Mouse (Mus musculus) kidney, embryonic 16.5 days (tissue): Measurements from ENCODE around the gene Sema3g. TPM values are rescaled to one million over a fixed set of nuclear protein-coding genes. Genes with fewer than 3 reads are reported as not detected.

Experiments used
- ATAC-seq: fragments of 200-750 bp; cut with Nextera tagmentation; 2 replicates; pipeline ENCODE4 v1.8.0; 2017; ENCODE audit warnings: moderate TSS enrichment; ENCODE audit not compliant: low FRiP score, low TSS enrichment
- H3K27ac ChIP-seq: fragments of 300-500 bp; sonication (generic); 2 replicates; pipeline ENCODE4 v1.5.1; 2014; ENCODE audit warnings: low read length
- H3K27me3 ChIP-seq: fragments of 300-500 bp; sonication (generic); 2 replicates; pipeline ENCODE4 v1.6.1; 2014; ENCODE audit warnings: low read length, control low read depth, mixed read lengths; ENCODE audit not compliant: insufficient read depth
- H3K36me3 ChIP-seq: fragments of 300-500 bp; sonication (generic); 2 replicates; pipeline ENCODE4 v1.6.1; 2014; ENCODE audit warnings: low read length, control low read depth, mixed read lengths; ENCODE audit not compliant: insufficient read depth
- H3K4me1 ChIP-seq: fragments of 300-500 bp; sonication (generic); 2 replicates; pipeline ENCODE4 v1.6.1; 2014; ENCODE audit warnings: low read length, control low read depth, mixed read lengths; ENCODE audit not compliant: insufficient read depth
- H3K4me2 ChIP-seq: fragments of 300-500 bp; sonication (generic); replicated peaks from 2 replicates; pipeline ENCODE4 v1.6.1; 2014; ENCODE audit warnings: low read depth, low read length
- H3K4me3 ChIP-seq: fragments of 300-500 bp; sonication (generic); 2 replicates; pipeline ENCODE4 v1.5.1; 2014; ENCODE audit warnings: mild to moderate bottlenecking, low read length
- H3K9ac ChIP-seq: fragments of 300-500 bp; sonication (generic); replicated peaks from 2 replicates; pipeline ENCODE4 v1.6.1; 2014; ENCODE audit warnings: low read length
- H3K9me3 ChIP-seq: fragments of 300-500 bp; sonication (generic); 2 replicates; pipeline ENCODE4 v1.6.1; 2016; ENCODE audit warnings: low read length, control low read depth
- WGBS: fragments of 180-500 bp; shearing (Covaris S2); extraction: QIAGEN DNeasy Blood & Tissue Kit; methylation state at CpG from one replicate; pipeline ENCODE4 v1.1.7; 2014; 5-methylcytosine and 5-hydroxymethylcytosine counted together
- polyA plus RNA-seq: library from polyadenylated mRNA; unstranded; fragments of >200 nt; fragmentation: Nextera tagmentation; extraction: Ambion mirVana; gene quantifications from 2 replicates; pipeline ENCODE4 v1.2.1, GENCODE M21; 2015

Gene Sema3g
- polyA plus RNA-seq, result 5.3 and 5.4 TPM in 2 replicates

GRCm38 (mm10) chr14:31217666-31218065, at the start of gene Sema3g:
Sema3g (plus strand) TSS chr14:31217860.
- Histone ChIP-seq H3K27ac (peak within 1 kb of the TSS; percentile 38; the same call in 1 of the 2 replicates), H3K9ac (peak within 1 kb of the TSS; percentile 56)
- ATAC-seq, result peak; percentile 87

GRCm38 (mm10) chr14:31168425-31168824, 49.2 kb upstream of the Sema3g start, which contains the start of gene Stab1:
Stab1 (minus strand) TSS chr14:31168641.
- H3K4me3 ChIP-seq, result peak within 1 kb of the TSS; percentile 29
- 0 out of 2 replicates have a peak within 1 kb of the TSS, but pooled peaks have one; percentile 19 for H3K27ac ChIP-seq
- ATAC-seq, result no peak
- H3K4me2 ChIP-seq, result peak within 1 kb of the TSS; percentile 44
- no peaks in the 10 kb centered on the region for H3K9me3 ChIP-seq
- peak within 1 kb of the TSS; percentile 40; the same call in 1 of the 2 replicates for H3K9ac ChIP-seq
- H3K36me3 ChIP-seq, result peaks cover 36% of the 10 kb centered on the region
- 21% methylated on average over 10 of the region's 10 CpGs for WGBS
- H3K27me3 ChIP-seq, result no peaks in the 10 kb centered on the region
- H3K4me1 ChIP-seq, result peaks cover 21% of the 10 kb centered on the region

More at GRCm38 (mm10) chr14:31217666-31218065, at the start of gene Sema3g:
- no peaks in the 10 kb centered on the region for H3K9me3 ChIP-seq
- WGBS, result 8% methylated on average over 11 of the region's 11 CpGs
- no peaks in the 10 kb centered on the region for H3K36me3 ChIP-seq
- no peaks in the 10 kb centered on the region for H3K27me3 ChIP-seq
- peak within 1 kb of the TSS; percentile 40 for H3K4me2 ChIP-seq
- peaks cover 11% of the 10 kb centered on the region; the same call in 1 of the 2 replicates for H3K4me1 ChIP-seq
- H3K4me3 ChIP-seq, result peak within 1 kb of the TSS; percentile 29

- Histone ChIP-seq H3K4me1 (peaks cover 21% of the 10 kb centered on the region), H3K9ac (no peak overlapping the region), H3K27me3 (no peaks in the 10 kb centered on the region), H3K27ac (no peak overlapping the region), H3K9me3 (no peaks in the 10 kb centered on the region), H3K4me3 (no peak overlapping the region), H3K4me2 (no peak overlapping the region), H3K36me3 (peaks cover 47% of the 10 kb centered on the region)
- 71% methylated on average over 6 of the region's 6 CpGs for WGBS
- ATAC-seq, result no peak
Measured at GRCm38 (mm10) chr14:31169508-31169907, 48.2 kb upstream of the Sema3g start.

- Histone ChIP-seq H3K27ac (no peak overlapping the region), H3K4me2 (no peak overlapping the region), H3K9ac (no peak overlapping the region), H3K27me3 (no peaks in the 10 kb centered on the region), H3K4me1 (peaks cover 10% of the 10 kb centered on the region), H3K36me3 (peaks cover 62% of the 10 kb centered on the region), H3K9me3 (no peaks in the 10 kb centered on the region), H3K4me3 (no peak overlapping the region)
- no peak for ATAC-seq
- 87% methylated on average over 13 of the region's 13 CpGs for WGBS
Measured at GRCm38 (mm10) chr14:31170963-31171362, 46.7 kb upstream of the Sema3g start.

- peaks cover 6% of the 10 kb centered on the region for H3K4me1 ChIP-seq
- no peak overlapping the region for H3K9ac ChIP-seq
- no peak for ATAC-seq
- H3K4me2 ChIP-seq, result no peak overlapping the region
- H3K27me3 ChIP-seq, result no peaks in the 10 kb centered on the region
- no peak overlapping the region for H3K27ac ChIP-seq
- peaks cover 66% of the 10 kb centered on the region for H3K36me3 ChIP-seq
- no peak overlapping the region for H3K4me3 ChIP-seq
- H3K9me3 ChIP-seq, result no peaks in the 10 kb centered on the region
- WGBS, result 91% methylated on average over 11 of the region's 11 CpGs
Measured at GRCm38 (mm10) chr14:31171386-31171785, 46.3 kb upstream of the Sema3g start.

GRCm38 (mm10) chr14:31171821-31172220, 45.8 kb upstream of the Sema3g start:
- ATAC-seq, result no peak
- Histone ChIP-seq H3K27ac (no peak overlapping the region), H3K4me3 (no peak overlapping the region), H3K27me3 (no peaks in the 10 kb centered on the region), H3K36me3 (peaks cover 70% of the 10 kb centered on the region), H3K9me3 (no peaks in the 10 kb centered on the region), H3K4me1 (peaks cover 2% of the 10 kb centered on the region), H3K4me2 (no peak overlapping the region), H3K9ac (no peak overlapping the region)
- 96% methylated on average over 15 of the region's 15 CpGs for WGBS

GRCm38 (mm10) chr14:31172781-31173455, 44.7 kb upstream of the Sema3g start:
- no peak overlapping the region for H3K4me3 ChIP-seq
- 75% methylated on average over 18 of the region's 18 CpGs for WGBS
- H3K9me3 ChIP-seq, result no peaks in the 10 kb centered on the region
- H3K27ac ChIP-seq, result no peak overlapping the region; the same call in 1 of the 2 replicates
- 0 out of 2 replicates have a peak, but pooled peaks have one; percentile 21 for ATAC-seq
- H3K4me1 ChIP-seq, result no peaks in the 10 kb centered on the region
- H3K27me3 ChIP-seq, result no peaks in the 10 kb centered on the region
- peaks cover 81% of the 10 kb centered on the region for H3K36me3 ChIP-seq
- H3K9ac ChIP-seq, result no peak overlapping the region
- H3K4me2 ChIP-seq, result no peak overlapping the region

GRCm38 (mm10) chr14:31173537-31173936, 44.1 kb upstream of the Sema3g start:
- Histone ChIP-seq H3K4me1 (no peaks in the 10 kb centered on the region), H3K27ac (no peak overlapping the region), H3K9ac (no peak overlapping the region), H3K4me2 (no peak overlapping the region), H3K27me3 (no peaks in the 10 kb centered on the region), H3K36me3 (peaks cover 84% of the 10 kb centered on the region), H3K9me3 (no peaks in the 10 kb centered on the region), H3K4me3 (no peak overlapping the region)
- 83% methylated on average over 7 of the region's 7 CpGs for WGBS
- no peak for ATAC-seq

GRCm38 (mm10) chr14:31177287-31177686, 40.4 kb upstream of the Sema3g start:
- H3K4me2 ChIP-seq, result no peak overlapping the region
- ATAC-seq, result no peak
- no peak overlapping the region for H3K27ac ChIP-seq
- no peaks in the 10 kb centered on the region for H3K9me3 ChIP-seq
- H3K4me3 ChIP-seq, result no peak overlapping the region
- no peak overlapping the region for H3K9ac ChIP-seq
- 81% methylated on average over 16 of the region's 16 CpGs for WGBS
- H3K27me3 ChIP-seq, result no peaks in the 10 kb centered on the region
- H3K36me3 ChIP-seq, result peaks cover 96% of the 10 kb centered on the region
- H3K4me1 ChIP-seq, result no peaks in the 10 kb centered on the region

GRCm38 (mm10) chr14:31177715-31178114, 39.9 kb upstream of the Sema3g start:
- Histone ChIP-seq H3K4me1 (0 out of 2 replicates have a peak, but pooled peaks cover under 1% of the 10 kb centered on the region), H3K4me3 (no peak overlapping the region), H3K4me2 (no peak overlapping the region), H3K27me3 (no peaks in the 10 kb centered on the region), H3K36me3 (peaks cover 96% of the 10 kb centered on the region), H3K27ac (no peak overlapping the region), H3K9me3 (no peaks in the 10 kb centered on the region), H3K9ac (no peak overlapping the region)
- no peak for ATAC-seq
- WGBS, result 86% methylated on average over 5 of the region's 5 CpGs
